Mouse (Mus musculus): ENCODE data around the gene Imp4.
A peak's percentile ranks its signal among the peaks of the same experiment; 100 is the strongest.
"Not testable (repeated sequence)": the region's sequence is repeated elsewhere in the genome, so short reads cannot be mapped to it uniquely, and the experiment has no call there.

The Imp4 gene

DNA sequence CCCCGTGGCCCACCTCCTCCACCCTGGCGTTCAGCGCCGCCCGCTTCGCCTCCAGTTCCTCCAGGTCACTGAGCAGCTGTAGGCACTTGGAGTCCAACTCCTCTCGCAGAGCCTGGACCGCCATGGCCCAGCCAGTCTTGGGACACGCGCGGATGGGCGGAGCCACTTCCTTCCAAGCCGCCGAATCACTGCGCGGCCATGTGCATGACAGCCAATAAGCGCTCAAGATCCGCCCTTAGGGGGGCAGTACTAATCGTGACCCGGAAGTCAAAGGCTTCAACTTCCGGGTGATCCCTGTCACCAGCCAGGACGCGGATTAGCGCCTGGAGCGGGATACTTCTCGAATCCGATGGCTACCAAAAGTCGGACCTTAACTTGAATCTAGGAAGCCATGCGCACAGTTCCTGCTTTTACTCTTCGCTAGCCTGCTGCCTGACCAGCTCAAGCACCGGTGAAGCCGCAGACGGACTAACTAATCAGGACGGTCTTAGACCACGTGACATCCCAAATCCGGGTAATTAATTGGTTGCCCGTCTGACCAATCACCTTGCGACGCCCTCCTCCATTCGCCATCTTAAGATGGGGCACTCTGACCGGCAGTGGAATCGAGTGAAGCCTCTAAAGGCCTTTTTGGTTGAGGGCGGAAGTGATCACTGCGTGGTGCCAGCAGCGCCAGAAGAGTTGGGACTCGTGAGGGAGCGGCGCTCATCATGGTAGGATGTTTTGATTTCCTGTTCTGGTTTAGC, at the start of gene Imp4, which contains the start of gene Ccdc115:
TSS of gene Imp4 (plus strand) at position 637 of the 746 bp plus-strand sequence.
TSS of gene Ccdc115 (minus strand) at position 458 of the 746 bp plus-strand sequence.
- peak; percentile 100 for DNase-seq

GRCm38 (mm10) chr1:34396321-34396720, 43.3 kb upstream of the Imp4 start:
- DNase-seq: peak; percentile 80

DNA sequence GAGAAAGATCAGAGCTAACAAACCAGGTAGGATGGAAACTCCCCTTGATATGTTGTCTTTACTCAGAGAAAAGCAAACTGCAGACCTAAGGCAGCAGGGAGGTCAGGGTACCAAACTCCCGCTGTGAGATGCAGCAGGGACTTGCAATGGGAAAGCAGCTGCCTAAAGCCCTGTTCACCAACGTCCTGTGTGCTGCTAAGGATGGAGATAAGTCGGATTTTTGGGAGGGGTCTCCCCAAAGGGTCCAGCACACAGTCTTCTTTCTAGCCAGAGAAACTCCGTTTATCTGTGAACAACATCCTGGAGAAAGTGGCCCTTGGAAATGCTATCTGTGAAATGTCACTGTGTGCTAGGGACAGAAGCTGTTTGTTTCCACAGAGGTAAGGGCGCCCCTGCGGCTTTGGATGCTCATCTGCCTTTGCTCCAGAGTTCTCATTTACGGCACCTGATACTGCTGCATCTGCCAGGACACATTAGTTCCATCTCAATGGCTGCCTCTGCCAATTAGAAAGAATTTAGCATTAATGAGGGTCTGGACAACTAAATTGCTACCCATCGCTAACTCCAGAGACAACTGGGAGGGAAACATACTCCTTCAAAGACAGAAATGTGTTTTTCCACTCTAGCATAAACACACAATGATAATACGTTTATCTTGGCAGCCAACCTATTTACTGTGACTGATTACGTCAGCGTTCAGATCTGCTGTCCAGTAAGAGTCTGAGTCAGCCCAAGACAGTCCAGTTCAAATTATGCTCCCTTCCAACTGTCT, 40.3 kb upstream of the Imp4 start:
- peak; percentile 98 for DNase-seq

DNA sequence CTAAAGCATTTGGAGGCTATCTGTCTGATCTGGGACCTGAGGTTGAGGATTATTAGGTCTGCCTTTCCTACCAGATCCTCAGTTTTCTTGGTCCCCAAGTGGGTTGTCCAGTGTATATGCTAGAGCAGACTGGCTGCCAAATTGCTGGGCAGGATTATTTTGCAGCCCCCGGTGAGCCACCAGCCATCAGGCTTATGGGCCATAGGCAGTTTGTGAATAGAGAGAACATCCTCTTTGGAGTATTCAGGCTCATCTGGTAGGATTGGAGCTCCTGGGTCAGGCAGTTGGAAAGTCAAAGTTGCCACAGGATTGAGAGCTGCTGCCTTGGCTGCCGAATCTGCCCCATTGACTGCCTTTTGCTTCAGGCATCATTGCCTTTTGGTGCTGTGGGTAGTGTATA, 11.2 kb upstream of the Imp4 start:
- no peak for DNase-seq

DNA sequence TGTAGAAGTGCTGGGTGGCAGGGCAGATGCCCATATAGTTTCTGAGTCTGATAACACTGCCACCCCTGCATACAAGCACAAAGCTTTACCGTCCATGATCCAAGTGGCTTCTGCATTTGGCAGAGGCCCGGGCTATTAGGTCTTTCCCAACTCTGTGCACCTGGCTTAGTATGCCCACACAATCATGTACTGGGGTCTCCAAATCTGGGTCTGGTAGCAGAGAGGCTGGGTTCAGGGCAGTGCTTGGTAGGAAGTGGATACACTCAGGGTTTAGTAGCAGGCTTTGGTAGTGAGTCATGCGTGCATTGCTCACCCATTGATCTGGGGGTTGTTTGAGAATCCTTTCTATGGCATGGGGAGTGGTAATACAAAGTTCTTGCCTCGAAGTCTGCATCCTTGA, 10.4 kb upstream of the Imp4 start:
- DNase-seq: no peak

- no peak for DNase-seq
These were observed 8.7 kb upstream of the Imp4 start for GRCm38 (mm10) chr1:34430981-34431380.

- DNase-seq: no peak
These were observed 8.2 kb upstream of the Imp4 start for GRCm38 (mm10) chr1:34431431-34431830.

- no peak for DNase-seq
These were observed 7.3 kb upstream of the Imp4 start for GRCm38 (mm10) chr1:34432411-34432775.

DNA sequence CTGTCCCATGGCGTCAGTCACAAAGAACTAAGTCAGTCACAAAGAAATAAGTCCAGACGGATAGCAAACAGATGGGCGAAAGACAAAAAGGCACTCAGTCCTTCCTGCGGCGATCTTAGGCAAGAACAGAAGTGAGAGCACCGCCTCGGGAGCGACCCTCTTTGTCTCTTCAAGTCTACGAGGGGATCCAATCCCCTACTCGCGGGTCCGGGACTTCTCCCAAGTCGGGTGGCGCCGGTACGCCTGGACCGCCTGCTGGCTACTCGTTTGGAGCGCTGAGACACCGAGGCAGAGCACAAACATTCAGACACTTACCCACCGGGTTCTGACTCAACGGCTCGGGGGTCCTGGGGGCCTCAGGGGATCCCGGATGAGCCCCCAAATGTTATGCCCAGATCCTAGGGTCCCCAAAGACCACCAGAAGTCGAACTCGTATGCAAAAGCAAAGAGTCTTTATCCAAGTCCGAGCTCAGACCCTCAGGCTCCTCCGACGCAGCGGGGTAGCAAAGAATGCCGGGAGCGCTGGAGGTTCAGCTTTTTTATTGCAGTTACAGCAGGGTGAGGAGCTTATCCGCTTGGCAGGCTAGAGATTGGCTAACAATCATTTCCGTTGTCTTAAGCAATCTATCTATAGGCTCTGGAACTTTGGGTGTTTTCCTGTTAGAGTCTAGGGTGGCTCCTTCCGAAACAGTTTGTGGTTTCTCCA, 6.7 kb upstream of the Imp4 start:
- peak; percentile 77 for DNase-seq

DNA sequence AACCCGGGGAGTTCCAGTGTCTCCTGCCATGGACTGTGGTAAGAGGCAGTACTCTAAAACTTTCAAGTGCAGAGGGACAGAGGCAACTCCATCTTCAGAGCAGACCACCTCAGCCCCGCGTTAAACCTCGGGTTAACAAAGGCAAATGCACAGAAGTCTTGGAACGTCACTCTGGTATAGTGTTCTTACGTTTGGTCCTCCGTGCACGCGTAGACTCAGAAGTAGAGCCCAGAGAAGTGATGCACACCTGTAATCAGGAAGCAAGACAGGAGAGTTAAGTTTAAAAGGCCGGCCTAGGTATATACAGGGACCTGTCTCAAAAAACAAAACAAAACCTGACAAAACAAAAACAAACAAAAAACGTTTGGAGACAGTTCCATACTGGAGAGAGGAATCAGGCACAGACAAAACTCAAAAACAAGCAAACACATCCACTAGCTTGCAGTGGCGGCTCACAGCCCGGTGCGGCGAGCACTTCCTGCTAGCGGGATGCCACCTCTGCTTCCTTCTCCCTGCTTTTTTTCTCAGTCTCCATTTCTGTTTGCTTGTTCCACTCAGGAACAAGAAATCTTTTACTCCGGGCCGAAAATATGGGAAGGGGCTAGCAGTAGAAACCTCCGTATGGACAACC, 5.6 kb upstream of the Imp4 start:
- DNase-seq: peak; percentile 55

- DNase-seq: peak; percentile 94
These were observed 4.9 kb upstream of the Imp4 start for GRCm38 (mm10) chr1:34434660-34435160.

DNA sequence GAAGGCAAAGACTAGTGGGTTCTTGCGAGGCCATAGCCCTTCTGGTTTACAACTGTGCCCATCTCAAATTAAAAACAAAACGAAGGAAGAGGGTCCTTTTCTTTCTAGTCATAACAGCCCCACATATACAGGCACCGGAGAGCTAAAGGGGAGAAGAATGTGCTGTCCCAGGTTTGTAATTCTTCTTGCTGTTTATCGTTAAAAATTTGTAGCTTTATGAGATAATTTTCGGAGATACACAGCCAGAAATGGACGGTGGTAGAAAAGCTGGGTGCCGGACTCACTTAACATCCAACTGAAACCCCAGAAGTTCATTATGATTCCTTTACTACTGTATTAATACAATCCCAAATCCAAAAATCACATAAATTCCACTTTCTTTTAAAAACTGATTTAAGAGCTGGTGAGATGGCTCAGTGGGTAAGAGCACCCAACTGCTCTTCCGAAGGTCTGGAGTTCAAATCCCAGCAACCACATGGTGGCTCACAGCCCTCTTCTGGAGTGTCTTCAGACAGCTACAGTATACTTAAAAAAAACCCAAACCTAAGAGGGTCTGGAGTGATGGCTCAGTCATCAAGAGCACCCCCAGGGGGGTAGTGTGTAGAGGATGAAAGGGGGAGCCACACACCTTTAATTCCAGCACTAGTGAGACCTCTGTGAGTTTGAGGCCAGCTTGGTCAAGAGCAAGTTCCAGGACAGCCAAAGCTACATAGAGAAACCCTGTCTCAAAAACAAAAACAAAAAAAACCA, 4.1 kb upstream of the Imp4 start:
- no peak for DNase-seq

GRCm38 (mm10) chr1:34436374-34436773, 3.3 kb upstream of the Imp4 start:
- no peak for DNase-seq

DNA sequence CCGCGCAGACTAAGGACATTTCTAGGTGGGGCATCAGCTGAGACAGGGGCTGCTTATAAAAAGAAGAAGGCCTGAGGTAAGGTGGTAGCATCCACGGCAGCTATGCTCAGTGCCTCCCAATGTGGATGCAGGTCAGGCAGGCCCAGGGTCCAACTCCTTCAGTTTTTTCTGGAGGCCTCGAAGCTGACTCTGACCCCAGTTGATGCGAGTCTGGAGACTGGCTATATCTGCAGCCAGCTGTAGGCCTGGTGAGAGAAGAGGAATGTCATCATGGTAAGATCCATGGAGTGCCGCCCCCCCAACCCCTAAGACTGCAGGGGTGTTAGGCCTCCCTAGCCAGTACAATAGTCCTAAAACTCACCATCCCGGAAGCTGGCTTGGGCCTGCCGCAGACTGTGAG, 2.3 kb upstream of the Imp4 start:
- DNase-seq: not testable (repeated sequence)

DNA sequence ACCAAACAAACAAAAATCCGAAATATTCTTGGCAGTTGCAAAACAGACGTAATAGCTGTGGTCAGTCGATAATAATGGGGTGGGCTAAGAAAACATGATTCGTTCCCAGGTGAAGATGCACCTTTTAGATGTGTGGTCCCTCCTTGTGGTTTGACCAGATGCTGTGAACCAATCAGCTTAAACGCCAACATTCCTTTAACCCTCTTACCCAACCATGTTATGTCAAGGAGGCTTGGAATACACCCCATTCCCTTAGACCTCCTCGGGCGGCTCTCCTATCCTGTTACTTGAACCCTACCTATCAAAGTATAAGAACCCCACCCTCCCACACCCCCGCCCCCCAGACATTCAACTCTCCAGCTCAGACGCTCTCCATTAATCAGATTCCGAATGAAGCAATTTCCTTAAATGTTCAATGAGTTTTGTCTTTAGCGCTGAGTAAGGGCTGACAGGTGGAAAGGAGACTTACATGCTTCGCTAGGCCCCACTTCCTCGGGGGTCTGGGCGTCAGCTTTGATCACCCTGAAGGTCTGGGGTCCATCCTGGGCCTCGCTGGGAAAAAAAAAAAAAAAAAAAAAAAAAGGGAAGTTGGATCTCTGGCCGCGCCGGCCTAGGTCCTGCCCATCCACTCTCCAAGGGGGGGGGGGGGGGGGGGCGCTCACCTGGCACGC, 1.1 kb upstream of the Imp4 start:
- DNase-seq: no peak

DNA sequence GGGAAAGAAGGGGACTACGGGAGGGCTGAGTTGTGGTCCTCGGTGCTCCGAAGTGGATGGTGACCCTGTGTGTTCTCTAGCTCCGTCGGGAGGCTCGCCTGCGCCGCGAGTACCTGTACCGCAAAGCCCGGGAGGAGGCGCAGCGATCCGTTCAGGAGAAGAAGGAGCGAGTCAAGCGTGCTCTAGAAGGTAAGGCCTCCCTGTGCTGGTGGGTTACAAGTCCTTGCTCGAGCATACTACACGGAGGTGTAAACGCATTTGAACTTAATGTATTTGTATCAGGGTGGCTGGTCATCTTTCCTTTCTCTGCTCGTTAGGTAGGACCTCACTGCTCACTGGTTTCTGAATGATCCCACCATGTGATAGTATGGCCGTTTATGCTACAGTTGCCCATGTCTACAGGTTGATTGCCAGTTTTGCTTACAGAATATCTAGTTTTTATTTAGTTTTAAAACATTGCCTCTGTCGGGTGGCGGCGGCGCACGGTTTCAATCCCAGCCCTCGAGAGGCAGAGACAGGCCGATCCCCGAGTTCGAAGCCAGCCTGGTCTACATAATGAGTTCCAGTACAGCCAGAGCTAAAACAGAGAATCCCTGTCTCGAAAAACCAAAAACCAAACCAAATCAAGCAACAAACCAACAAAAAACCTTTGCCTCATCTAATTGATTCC, 445 bp downstream of the Imp4 start:
- DNase-seq: no peak

DNA sequence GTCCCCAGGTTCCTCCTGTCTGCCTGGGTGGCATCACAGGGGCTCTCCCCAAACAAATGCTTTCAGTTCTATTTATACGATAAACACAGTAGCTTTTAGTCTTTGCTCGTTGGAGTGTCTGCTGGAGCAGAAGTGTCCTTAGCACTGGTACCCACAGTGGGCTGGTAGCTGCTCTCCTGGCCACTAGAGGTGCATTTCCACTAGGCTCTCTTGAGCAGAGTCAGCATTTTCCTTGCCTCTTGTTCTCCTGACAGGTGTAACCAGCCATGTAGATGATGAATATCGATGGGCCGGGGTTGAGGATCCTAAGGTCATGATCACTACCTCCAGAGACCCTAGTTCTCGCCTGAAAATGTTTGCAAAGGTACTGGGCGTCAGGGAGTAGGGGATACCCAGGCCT, 3.5 kb downstream of the Imp4 start:
- DNase-seq: no peak

- DNase-seq: peak; percentile 50
These were observed 18.8 kb downstream of the Imp4 start for GRCm38 (mm10) chr1:34458431-34458830.

DNA sequence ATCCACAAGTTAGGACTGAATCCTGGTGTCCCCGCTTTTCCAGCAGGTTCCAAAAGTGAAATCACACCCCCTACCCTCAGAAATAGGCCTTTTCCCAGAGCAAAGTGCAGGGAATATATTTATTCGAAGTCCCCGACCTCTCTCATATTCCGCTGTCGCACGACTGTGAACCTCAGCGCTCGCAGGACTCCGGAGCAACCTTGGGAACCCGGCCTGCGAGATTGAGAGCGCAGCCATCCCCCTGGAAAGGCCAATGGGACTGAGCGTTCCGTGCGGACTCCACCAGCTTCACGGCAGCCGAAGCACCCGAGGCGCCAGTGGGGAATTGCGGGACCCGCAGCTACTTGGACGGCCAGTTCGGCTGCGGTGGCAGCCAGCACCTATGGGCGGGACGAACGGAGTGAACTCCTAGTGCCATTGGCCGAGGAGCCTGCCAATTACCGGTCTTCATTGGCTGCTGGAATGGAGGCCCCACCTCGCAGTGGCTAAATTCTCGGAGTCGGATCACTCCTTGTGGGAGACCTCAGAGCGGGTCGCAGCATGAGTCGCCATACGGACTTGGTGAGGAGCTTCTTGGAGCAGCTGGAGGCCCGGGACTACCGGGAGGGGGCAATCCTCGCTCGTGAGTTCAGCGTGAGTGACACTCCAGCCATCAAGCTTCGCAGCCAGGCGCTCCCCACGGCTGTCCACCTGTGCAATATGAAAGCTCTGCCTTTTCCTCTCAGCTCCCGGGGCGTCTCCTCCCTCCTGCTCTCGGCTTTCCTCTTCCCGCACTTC, 19.8 kb downstream of the Imp4 start, which contains the start of gene Ptpn18:
TSS of gene Ptpn18 (plus strand) at position 479 of the 777 bp plus-strand sequence.
- peak; percentile 93 for DNase-seq

- DNase-seq: no peak
These were observed 20.4 kb downstream of the Imp4 start for GRCm38 (mm10) chr1:34460061-34460441.

All from retina, postnatal 1 day (tissue).